ENCODE assay signal across 8 mouse cellular contexts in the genomic region with DNA sequence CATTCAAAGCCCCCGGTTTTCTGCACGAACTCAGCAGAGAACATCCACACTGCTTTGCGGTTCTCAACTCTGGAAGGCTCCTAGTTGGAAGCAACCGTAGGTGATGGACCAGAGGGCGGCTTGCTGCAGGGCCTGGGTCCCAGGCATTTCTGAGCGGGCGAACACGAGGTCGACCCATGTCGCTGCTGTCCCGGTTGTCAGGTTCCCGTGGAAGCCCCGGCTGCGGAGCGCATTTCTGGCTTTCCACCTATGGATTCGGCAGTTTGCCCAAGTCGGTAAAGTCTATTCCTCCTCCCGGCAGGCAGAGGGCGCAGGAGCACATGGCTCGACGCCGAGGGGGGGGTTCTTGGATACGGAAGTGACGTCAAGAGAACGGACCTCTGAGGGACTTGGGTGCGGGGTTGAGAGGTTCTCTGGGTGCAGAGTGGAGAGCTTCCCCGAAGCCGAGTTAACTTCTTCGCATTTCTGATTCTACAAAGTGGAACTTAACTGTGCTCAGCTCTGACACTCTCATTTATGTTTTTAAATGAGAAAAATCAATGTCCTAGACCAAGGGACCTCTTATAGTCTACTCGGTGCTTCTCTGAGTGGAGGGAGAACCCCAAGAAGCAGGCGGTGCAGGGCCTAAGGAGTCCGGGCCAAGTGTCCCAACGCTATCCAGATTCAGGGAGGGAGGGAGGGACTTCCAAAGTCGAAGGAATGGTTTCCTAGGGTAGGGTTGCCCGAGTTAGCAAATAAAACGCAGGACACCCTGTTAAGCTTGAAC. TPM values are rescaled to one million over a fixed set of nuclear protein-coding genes. Genes with fewer than 3 reads are reported as not detected.
DNase-seq lines count a peak whose midpoint lies in the region; ATAC-seq and TF ChIP-seq lines count a peak whose summit lies in the region.

No protein-coding gene starts in this region.

- peaks cover 2% of the 10 kb centered on the region in 2 experiments; a peak in 2 of 4 replicates for H3K4me1 ChIP-seq in ES-E14 (ENCODE audit: control insufficient read depth in 2 of 2, insufficient read depth in 2 of 2, low read length in 2 of 2, poor library complexity in 1 of 2)
- H3K4me1 ChIP-seq in hindbrain, embryonic 10.5 days (replicated peaks): peaks cover 12% of the 10 kb centered on the region
- peaks cover 2% of the 10 kb centered on the region; the same call in 1 of the 2 replicates for H3K4me1 ChIP-seq in lung, embryonic 16.5 days (replicated peaks; ENCODE audit: control insufficient read depth, insufficient read depth, low read length)

- H3K27ac ChIP-seq in ES-E14 (ENCODE audit: insufficient read depth, low read depth, low read length, poor library complexity, severe bottlenecking): no peak overlapping the region
- peak overlapping the region; percentile 83 for H3K27ac ChIP-seq in hindbrain, embryonic 10.5 days
- no peak overlapping the region for H3K27ac ChIP-seq in lung, embryonic 16.5 days (ENCODE audit: low read length)

- H3K36me3 ChIP-seq in ES-E14 (ENCODE audit: control insufficient read depth, insufficient read depth, low read length, poor library complexity, severe bottlenecking): no peaks in the 10 kb centered on the region
- no peaks in the 10 kb centered on the region for H3K36me3 ChIP-seq in hindbrain, embryonic 10.5 days
- H3K36me3 ChIP-seq in lung, embryonic 16.5 days (ENCODE audit: control insufficient read depth, insufficient read depth, low read length): no peaks in the 10 kb centered on the region

- 15% methylated on average over 36 of the region's 36 CpGs for WGBS in hindbrain, embryonic 10.5 days
- 12% methylated on average over 36 of the region's 36 CpGs for WGBS in lung, embryonic 16.5 days

- peak overlapping the region; percentile 51 to 69 for H3K4me3 ChIP-seq in ES-E14 (ENCODE audit: insufficient read depth in 1 of 2, low read depth in 1 of 2, low read length in 2 of 2, poor library complexity in 1 of 2, severe bottlenecking in 1 of 2)
- peak overlapping the region; percentile 52 for H3K4me3 ChIP-seq in hindbrain, embryonic 10.5 days
- peak overlapping the region; percentile 43 for H3K4me3 ChIP-seq in lung, embryonic 16.5 days (ENCODE audit: low read length)

- H3K9me3 ChIP-seq in ES-E14 (ENCODE audit: control insufficient read depth, insufficient read depth, low read depth, low read length): no peaks in the 10 kb centered on the region
- H3K9me3 ChIP-seq in hindbrain, embryonic 10.5 days: no peaks in the 10 kb centered on the region
- no peaks in the 10 kb centered on the region for H3K9me3 ChIP-seq in lung, embryonic 16.5 days (ENCODE audit: control insufficient read depth, low read length)

- peak; percentile 86 for ATAC-seq in frontal cortex, adult (ENCODE audit: low TSS enrichment)
- ATAC-seq in lung, embryonic 16.5 days (ENCODE audit: low read depth): peak; percentile 90

- peak overlapping the region; percentile 76; the same call in 1 of the 2 replicates for H3K9ac ChIP-seq in ES-E14 (ENCODE audit: insufficient read depth, low read depth, low read length, poor library complexity, severe bottlenecking)
- H3K9ac ChIP-seq in lung, embryonic 16.5 days (ENCODE audit: low read length): peak overlapping the region; percentile 66

- H3K4me2 ChIP-seq in lung, embryonic 16.5 days (ENCODE audit: low read depth, low read length): peak overlapping the region; percentile 78

- in situ Hi-C loops in ES-E14 (cut with MboI; ENCODE audit: low sequenced_read_pairs in 2 of 2, unreplicated experiment in 2 of 2): no loop called here

- DNase-seq in ES-E14 (ENCODE audit: low read depth, low spot score): peak; percentile 56
- DNase-seq in cerebellum, adult 18-20 months: peak; percentile 82 to 94
- DNase-seq in hindbrain, embryonic 10.5 days (ENCODE audit: low spot score): peak; percentile 92
- peak; percentile 86 for DNase-seq in layer of hippocampus, adult 9-11 months
- peak; percentile 51 for DNase-seq in ovary, adult 18-20 months (ENCODE audit: low spot score)
- peak; percentile 75 for DNase-seq in thymus, postnatal 14 days

- H3K27me3 ChIP-seq in hindbrain, embryonic 10.5 days (ENCODE audit: insufficient read depth, poor library complexity, severe bottlenecking): peaks cover 37% of the 10 kb centered on the region
- no peaks in the 10 kb centered on the region; the same call in 1 of the 2 replicates for H3K27me3 ChIP-seq in lung, embryonic 16.5 days (ENCODE audit: control insufficient read depth, insufficient read depth, low read depth, low read length)

TF ChIP-seq in ES-E14, 5 proteins besides CTCF, POLR2A, EP300 and RAD21:
- TF ChIP-seq HCFC1 (IDR thresholded peaks at IDR 0.05; ENCODE audit: borderline replicate concordance, insufficient read depth, low read length) (peak; percentile 65; the same call in 1 of the 2 replicates), CHD2 (IDR thresholded peaks at IDR 0.05; ENCODE audit: low read depth, low read length) (no peak), ZNF384 (IDR thresholded peaks at IDR 0.05; ENCODE audit: low read depth, low read length) (no peak)

RNA-seq across cellular contexts. Expression of a gene that starts 37.2 kb away (rescaled TPM):
- 16.0 and 21.2 TPM in 2 replicates for total RNA-seq in ES-E14 (2012; rRNA removed)
- polyA plus RNA-seq in hindbrain, embryonic 10.5 days (2016; fragmentation: Nextera tagmentation; extraction: Ambion mirVana): 11.8 and 15.0 TPM in 2 replicates
- 18.7 and 23.2 TPM in 2 replicates for polyA plus RNA-seq in lung, embryonic 16.5 days (2015; fragmentation: Nextera tagmentation; extraction: Ambion mirVana)

RNA-seq across cellular contexts. Expression of a gene that starts 41.6 kb away (rescaled TPM):
- total RNA-seq in ES-E14 (2012; rRNA removed): 0.54 and 0.69 TPM in 2 replicates
- 12.1 and 14.5 TPM in 2 replicates for polyA plus RNA-seq in hindbrain, embryonic 10.5 days (2016; fragmentation: Nextera tagmentation; extraction: Ambion mirVana)
- 3.7 and 3.9 TPM in 2 replicates for polyA plus RNA-seq in lung, embryonic 16.5 days (2015; fragmentation: Nextera tagmentation; extraction: Ambion mirVana)
